Mouse (Mus musculus) adrenal gland, postnatal 14 days (tissue): Measurements from ENCODE around the gene Lrrc75b. TPM values are rescaled to one million over a fixed set of nuclear protein-coding genes. Genes with fewer than 3 reads are reported as not detected.
"Not testable (repeated sequence)": the region's sequence is repeated elsewhere in the genome, so short reads cannot be mapped to it uniquely, and the experiment has no call there.

Source experiments
- DNase-seq: peaks from one replicate; pipeline ENCODE4 v3.0.0; 2021; ENCODE audit warnings: mixed read lengths
- total RNA-seq: library from RNA; stranded (reverse); gene quantifications from 2 replicates; pipeline ENCODE4 v1.2.3, GENCODE M21; 2021

The Lrrc75b gene
- total RNA-seq, 1 experiment from 2014 or later = 0.70 TPM

- DNase-seq = no peak
These were observed 7.9 kb upstream of the Lrrc75b start for GRCm38 (mm10) chr10:75568029-75568428.

GRCm38 (mm10) chr10:75566765-75567164, 6.6 kb upstream of the Lrrc75b start:
- not testable (repeated sequence) for DNase-seq

DNA sequence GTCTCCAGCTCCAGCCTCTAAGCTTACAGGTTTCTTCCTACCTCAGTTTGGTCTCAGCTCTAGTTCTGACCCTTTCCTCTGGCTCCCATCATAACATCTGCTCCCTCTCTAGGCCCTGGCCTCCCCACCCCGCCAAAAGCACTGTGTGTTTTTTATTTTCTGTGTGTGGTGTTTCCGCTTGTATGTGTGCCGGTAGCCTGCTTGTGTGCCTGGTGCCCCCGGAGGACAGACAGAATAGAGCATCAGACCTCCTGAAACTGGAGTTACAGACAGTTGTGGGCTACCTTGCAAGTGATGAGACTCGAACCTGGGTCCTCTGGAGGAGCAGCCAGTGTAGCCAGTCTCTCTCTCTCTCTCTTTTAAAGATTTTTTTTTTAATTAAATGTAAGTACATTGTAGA, 6.2 kb upstream of the Lrrc75b start:
- DNase-seq = no peak

DNA sequence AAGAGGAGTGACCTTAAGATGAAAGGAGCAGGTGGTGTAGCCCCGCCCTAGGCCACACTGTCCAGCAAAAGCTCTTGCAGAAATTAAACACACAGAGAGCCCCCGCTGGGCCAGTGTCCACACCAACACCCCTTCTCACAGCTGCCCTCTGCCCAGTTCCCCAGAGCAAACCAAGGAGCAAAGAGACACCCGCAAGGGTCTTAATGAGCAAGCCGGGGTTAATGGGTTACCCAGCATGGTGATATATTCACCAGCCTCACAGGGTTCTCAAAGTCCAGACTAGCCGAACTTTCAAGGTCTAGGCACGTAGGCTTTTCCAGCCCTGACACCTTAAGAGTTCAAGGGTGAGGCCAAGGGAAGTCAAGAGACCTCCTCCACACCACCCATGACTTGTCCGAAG, 5.8 kb upstream of the Lrrc75b start:
- no peak for DNase-seq

DNA sequence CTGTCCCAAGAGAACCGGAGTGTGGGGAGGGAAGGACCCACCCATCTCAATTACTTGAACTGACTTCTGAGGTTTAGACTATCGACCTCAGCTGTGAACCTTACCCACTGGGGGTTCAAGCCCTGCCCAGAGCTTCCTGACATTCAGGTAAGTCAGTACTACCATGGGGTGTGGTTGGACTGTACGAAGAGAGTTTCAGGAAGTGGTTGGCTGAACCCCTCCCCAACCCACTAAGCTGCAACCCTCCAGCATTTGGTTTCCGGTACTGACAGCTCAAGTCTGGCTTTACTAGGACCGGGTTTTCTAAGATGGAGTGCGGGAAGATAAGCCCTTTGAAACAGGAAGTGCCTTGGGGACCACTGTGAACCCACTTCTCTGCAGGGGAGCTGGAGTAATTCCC, 5.3 kb upstream of the Lrrc75b start:
- no peak for DNase-seq

- no peak for DNase-seq
These were observed 4.6 kb upstream of the Lrrc75b start for GRCm38 (mm10) chr10:75564687-75565265.

GRCm38 (mm10) chr10:75562596-75562995, 2.5 kb upstream of the Lrrc75b start:
- no peak for DNase-seq

GRCm38 (mm10) chr10:75561071-75561654, 1.0 kb upstream of the Lrrc75b start, which contains the start of gene Ggt1:
Gene Ggt1, plus strand, starts transcription at chr10:75561604.
- no peak for DNase-seq

DNA sequence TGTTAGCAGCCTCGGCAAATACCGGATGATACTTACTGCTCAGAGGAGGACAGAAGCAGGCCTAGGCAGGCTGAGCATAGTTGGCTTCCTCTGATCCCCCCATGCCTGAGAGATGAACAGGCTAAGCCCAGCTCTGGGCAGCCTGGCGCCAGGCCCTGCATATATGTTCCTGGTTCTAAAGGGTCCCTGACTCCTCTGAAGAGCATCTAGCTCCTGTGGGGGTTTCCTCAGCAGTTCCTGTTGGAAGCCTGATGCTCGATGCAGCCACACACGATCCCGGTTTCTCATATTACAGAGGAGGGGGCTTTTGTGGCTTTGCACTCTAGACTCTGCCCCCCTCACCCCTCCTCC, 394 bp upstream of the Lrrc75b start:
- no peak for DNase-seq

- DNase-seq = no peak
These were observed 972 bp downstream of the Lrrc75b start for GRCm38 (mm10) chr10:75559041-75559675.

DNA sequence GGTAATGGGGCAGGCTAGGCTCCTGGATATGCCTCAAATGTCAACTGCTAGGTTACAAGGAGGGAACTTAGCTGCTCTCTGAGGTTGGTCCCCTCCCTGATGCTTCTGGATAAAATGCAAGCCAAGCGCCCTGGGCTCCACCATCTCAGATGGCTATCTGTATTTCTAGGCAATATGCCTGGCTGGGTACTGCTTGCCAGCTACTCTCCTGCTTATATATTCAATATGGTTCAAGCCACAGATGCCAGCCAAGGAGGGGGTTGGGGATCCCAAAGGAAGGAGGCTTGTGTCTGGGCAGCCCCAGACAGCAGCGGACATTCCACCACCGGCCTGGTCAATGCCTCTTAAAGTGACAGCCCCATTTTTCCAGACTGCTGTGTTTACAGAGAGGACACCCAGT, 1.6 kb downstream of the Lrrc75b start:
- DNase-seq = no peak

- DNase-seq = peak; percentile 73
These were observed 4.1 kb downstream of the Lrrc75b start for GRCm38 (mm10) chr10:75556026-75556425.

GRCm38 (mm10) chr10:75555557-75555956, 4.6 kb downstream of the Lrrc75b start:
- DNase-seq = no peak

DNA sequence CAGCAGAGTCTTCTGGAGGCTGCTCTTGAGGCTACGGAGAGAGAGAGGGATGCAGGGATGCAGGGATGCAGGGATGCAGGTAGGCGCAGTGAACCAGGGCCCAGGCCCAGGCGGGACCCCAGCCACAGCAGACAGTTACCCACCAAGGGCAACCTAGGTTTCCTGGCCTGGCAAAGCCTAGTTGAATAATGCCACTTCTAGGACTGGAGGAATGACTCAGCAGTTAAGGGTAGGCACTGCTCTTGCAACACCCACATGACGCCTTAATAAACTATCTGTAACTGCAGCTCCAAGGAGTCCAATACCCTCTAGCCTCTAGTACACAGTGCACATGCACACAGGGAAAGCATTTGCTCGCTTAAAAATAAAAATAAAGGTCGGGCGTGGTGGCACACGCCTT, 6.0 kb downstream of the Lrrc75b start:
- DNase-seq = no peak

GRCm38 (mm10) chr10:75552701-75553450, 7.3 kb downstream of the Lrrc75b start:
- DNase-seq = no peak

DNA sequence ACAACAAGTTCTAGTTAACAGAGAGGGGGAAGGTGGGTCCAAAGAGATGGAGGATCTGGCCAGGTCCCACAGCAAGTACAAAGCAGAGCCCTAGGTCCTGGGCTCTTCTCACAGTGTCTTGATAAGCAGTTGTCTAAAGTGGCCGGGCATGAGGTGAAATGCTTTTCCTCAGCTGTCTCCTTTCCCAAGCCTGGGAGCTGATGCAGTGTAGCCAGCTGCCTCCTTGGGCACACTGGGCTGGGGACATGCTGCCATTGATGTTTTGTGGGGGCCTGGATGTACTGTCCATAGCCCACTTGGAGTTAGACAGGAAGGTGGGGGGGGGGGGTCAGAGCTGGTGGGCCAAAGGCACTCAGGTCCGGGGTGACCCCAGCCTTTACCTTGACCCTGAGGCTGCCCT, 8.0 kb downstream of the Lrrc75b start:
- DNase-seq = no peak

DNA sequence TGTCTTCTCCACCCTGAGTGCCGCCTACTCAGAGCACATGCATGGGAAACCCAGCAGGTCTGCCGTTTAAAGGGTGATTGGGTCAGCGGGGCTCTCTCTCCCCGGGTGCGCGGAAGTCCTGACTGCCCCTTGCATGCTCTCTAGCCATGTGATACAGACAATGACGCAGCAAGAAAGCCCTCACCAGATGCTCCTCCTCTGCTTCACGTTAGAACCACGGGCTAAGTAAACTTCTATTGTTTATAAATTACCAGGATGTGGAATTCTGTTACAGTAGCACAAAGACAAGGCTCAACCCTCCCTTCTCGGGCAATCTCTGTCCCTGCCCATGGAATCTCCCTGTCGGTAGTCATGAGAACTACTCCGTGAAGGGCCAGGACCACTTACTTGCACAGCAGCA, 9.0 kb downstream of the Lrrc75b start:
- no peak for DNase-seq

GRCm38 (mm10) chr10:75549886-75550285, 10.2 kb downstream of the Lrrc75b start:
- DNase-seq = no peak

- no peak for DNase-seq
These were observed 11.6 kb downstream of the Lrrc75b start for GRCm38 (mm10) chr10:75548486-75548885.

DNA sequence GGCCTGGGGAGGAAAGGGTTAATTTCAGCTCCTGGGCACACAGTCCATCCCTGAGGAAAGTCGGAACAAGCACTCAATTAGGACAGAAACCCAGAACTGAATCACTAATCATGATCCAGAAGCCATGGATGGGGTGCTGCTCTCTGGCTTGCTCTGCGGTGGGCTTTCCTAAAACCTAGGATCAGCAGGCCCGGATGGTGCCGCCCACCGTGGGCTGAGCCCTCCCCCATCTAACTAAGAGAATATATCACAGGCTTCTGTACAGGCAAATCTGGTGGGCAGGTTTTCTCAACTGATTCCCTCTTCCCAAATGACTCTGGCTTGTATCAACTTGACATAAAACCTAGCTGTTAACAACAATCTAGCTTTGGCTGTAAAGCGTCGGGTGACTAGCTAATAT, 12.2 kb downstream of the Lrrc75b start:
- no peak for DNase-seq

DNA sequence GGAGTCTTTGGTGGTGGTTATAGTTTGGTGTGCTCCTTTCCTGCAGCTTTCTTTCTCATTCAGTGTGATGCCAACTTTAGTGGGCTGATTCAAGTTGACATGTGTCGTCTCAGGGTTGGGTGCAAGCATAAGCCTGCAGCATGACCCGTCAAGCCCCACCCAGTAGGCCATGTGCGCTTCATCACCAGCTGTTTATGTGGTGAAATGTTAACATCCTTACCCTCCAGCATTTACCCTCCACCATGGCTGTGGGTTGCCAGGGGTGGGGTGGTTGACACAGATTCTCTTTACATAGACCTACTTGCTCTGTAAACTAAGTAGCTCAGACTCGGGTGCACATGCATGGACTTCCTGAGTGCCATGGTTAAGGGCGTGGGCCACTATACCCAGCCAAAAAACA, 24.0 kb downstream of the Lrrc75b start:
- no peak for DNase-seq

GRCm38 (mm10) chr10:75535423-75535822, 24.7 kb downstream of the Lrrc75b start:
- no peak for DNase-seq

DNA sequence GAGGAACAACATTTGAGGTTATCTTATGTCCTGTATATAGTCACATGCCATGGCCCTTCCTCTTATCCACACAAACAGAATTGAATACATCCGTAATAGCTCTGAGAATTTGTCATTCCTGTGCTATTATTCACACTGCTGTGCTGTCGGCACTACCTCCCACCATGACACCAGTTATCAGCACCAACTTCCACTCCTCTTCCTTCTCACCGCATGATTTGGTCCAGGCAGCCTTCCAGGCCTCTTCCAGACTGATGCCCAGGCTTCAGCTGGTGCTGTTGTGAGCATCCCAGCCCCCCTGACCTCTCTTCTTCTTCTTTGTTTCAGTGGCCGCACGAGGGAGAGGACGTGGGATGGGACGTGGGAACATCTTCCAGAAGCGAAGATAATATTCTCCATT, 25.2 kb downstream of the Lrrc75b start:
- DNase-seq = no peak
